ENCODE assay signal across 26 mouse cellular contexts in genomic region chr13:112500466-112500865, GRCm38 (mm10). TPM values are rescaled to one million over a fixed set of nuclear protein-coding genes. Genes with fewer than 3 reads are reported as not detected.
A peak's percentile ranks its signal among the peaks of the same experiment; 100 is the strongest.
DNase-seq lines count a peak whose midpoint lies in the region; ATAC-seq and TF ChIP-seq lines count a peak whose summit lies in the region.
"Had no signal": no experiment of that assay in that cellular context is flagged by ENCODE, and none has a peak within 500 bp of the region (broad histone marks: within the 10 kb centered on the region; RNA-seq: fewer than 3 reads in every experiment).

No protein-coding gene starts in this region.

- H3K9ac ChIP-seq in stomach, embryonic 15.5 days = no peak overlapping the region
- no peak overlapping the region for H3K9ac ChIP-seq in stomach, postnatal 0 days (ENCODE audit: low read length)
- H3K9ac ChIP-seq: embryonic facial prominence, embryonic 13.5 days; forebrain, embryonic 12.5 days; forebrain, embryonic 15.5 days; heart, embryonic 13.5 days; hindbrain, embryonic 14.5 days had no signal

- 71% methylated on average over 9 of the region's 9 CpGs for WGBS in lung, adult 2 months
- WGBS in stomach, embryonic 15.5 days = 74% methylated on average over 9 of the region's 9 CpGs
- 55% methylated on average over 9 of the region's 9 CpGs for WGBS in stomach, postnatal 0 days

- TF ChIP-seq CTCF in lung, adult 2 months (IDR thresholded peaks at IDR 0.05; ENCODE audit: insufficient read depth, low read length) = no peak
- no peak for TF ChIP-seq CTCF in stomach, postnatal 0 days (IDR thresholded peaks at IDR 0.05; ENCODE audit: low read depth)

- DNase-seq in lung, adult 18-20 months = peak; percentile 20 to 31
- no peak for DNase-seq in lung, postnatal 10 days
- DNase-seq in lung, postnatal 36 days = peak; percentile 24
- DNase-seq in lung, adult 2 months = no peak
- DNase-seq in stomach, postnatal 0 days (ENCODE audit: low spot score) = peak; percentile 58
- DNase-seq in right cerebral cortex, adult 18-20 months = no peak
- DNase-seq: adrenal gland, adult 2 months; adrenal gland, postnatal 14 days; cerebellum, adult 11 months; cerebellum, adult 2 months; cerebellum, adult 9-11 months; cerebellum, postnatal 25 days; gastrocnemius, postnatal 36 days; heart, adult 2 months; heart, postnatal 14 days; heart, postnatal 4 days had no signal

- no peak overlapping the region for H3K4me2 ChIP-seq in stomach, embryonic 15.5 days
- H3K4me2 ChIP-seq in stomach, postnatal 0 days (replicated peaks; ENCODE audit: low read depth) = no peak overlapping the region
- H3K4me2 ChIP-seq: embryonic facial prominence, embryonic 13.5 days; forebrain, embryonic 12.5 days; forebrain, embryonic 15.5 days; heart, embryonic 13.5 days; hindbrain, embryonic 14.5 days had no signal

- no peak overlapping the region for H3K4me3 ChIP-seq in lung, adult 2 months (replicated peaks; ENCODE audit: extremely low read depth, low read depth, low read length)
- H3K4me3 ChIP-seq in stomach, embryonic 15.5 days (replicated peaks) = no peak overlapping the region
- H3K4me3 ChIP-seq in stomach, postnatal 0 days (ENCODE audit: low read depth, low read length) = no peak overlapping the region
- H3K4me3 ChIP-seq: embryonic facial prominence, embryonic 10.5 days; embryonic facial prominence, embryonic 13.5 days; erythroblast, embryonic 14.5 days; forebrain, embryonic 12.5 days; forebrain, embryonic 15.5 days; heart, adult 2 months; heart, embryonic 10.5 days; heart, embryonic 13.5 days had no signal

- H3K9me3 ChIP-seq in stomach, embryonic 15.5 days = no peaks in the 10 kb centered on the region
- H3K9me3 ChIP-seq in stomach, postnatal 0 days (ENCODE audit: control insufficient read depth, low read length) = no peaks in the 10 kb centered on the region
- H3K9me3 ChIP-seq: embryonic facial prominence, embryonic 10.5 days; embryonic facial prominence, embryonic 13.5 days; forebrain, embryonic 12.5 days; forebrain, embryonic 15.5 days; heart, embryonic 10.5 days; heart, embryonic 13.5 days had no signal

- ATAC-seq in stomach, embryonic 15.5 days (ENCODE audit: insufficient read depth, low FRiP score, low read depth) = peak; percentile 66; the same call in 1 of the 2 replicates
- peak; percentile 86 for ATAC-seq in stomach, postnatal 0 days (ENCODE audit: low FRiP score, low TSS enrichment)
- ATAC-seq: CD4-positive, CD25-positive, alpha-beta regulatory T cell, adult 4 months; forebrain, embryonic 15.5 days had no signal

- no peak for TF ChIP-seq POLR2A in lung, adult 2 months (IDR thresholded peaks at IDR 0.05; ENCODE audit: borderline replicate concordance, extremely low read depth, low read depth, low read length)

- H3K4me1 ChIP-seq in lung, adult 2 months (ENCODE audit: control insufficient read depth, insufficient read depth, low read length) = no peaks in the 10 kb centered on the region
- no peaks in the 10 kb centered on the region for H3K4me1 ChIP-seq in stomach, embryonic 15.5 days
- no peaks in the 10 kb centered on the region for H3K4me1 ChIP-seq in stomach, postnatal 0 days (replicated peaks; ENCODE audit: control insufficient read depth, insufficient read depth)
- H3K4me1 ChIP-seq: embryonic facial prominence, embryonic 10.5 days; embryonic facial prominence, embryonic 13.5 days; forebrain, embryonic 12.5 days; forebrain, embryonic 15.5 days; heart, embryonic 10.5 days; heart, embryonic 13.5 days had no signal

- H3K36me3 ChIP-seq in stomach, embryonic 15.5 days = peaks cover 40% of the 10 kb centered on the region
- peaks cover 46% of the 10 kb centered on the region for H3K36me3 ChIP-seq in stomach, postnatal 0 days (ENCODE audit: control insufficient read depth, insufficient read depth, low read length)

- H3K27me3 ChIP-seq in stomach, embryonic 15.5 days (replicated peaks) = no peaks in the 10 kb centered on the region
- no peaks in the 10 kb centered on the region for H3K27me3 ChIP-seq in stomach, postnatal 0 days (ENCODE audit: control insufficient read depth, insufficient read depth, low read length)
- H3K27me3 ChIP-seq: embryonic facial prominence, embryonic 13.5 days; forebrain, embryonic 12.5 days; forebrain, embryonic 15.5 days; heart, embryonic 13.5 days had no signal

- no peak for TF ChIP-seq EP300 in stomach, postnatal 0 days (optimal IDR thresholded peaks at IDR 0.05)

- no peak overlapping the region for H3K27ac ChIP-seq in stomach, embryonic 15.5 days
- peak overlapping the region; percentile 49; the same call in 1 of the 2 replicates for H3K27ac ChIP-seq in stomach, postnatal 0 days (replicated peaks)
- H3K27ac ChIP-seq: embryonic facial prominence, embryonic 10.5 days; forebrain, embryonic 12.5 days; forebrain, embryonic 15.5 days; heart, adult 2 months; heart, embryonic 10.5 days; heart, embryonic 13.5 days; hindbrain, embryonic 14.5 days had no signal

RNA-seq across cellular contexts. Expression of gene Il6st, which starts 36.6 kb away (rescaled TPM):
- polyA plus RNA-seq in lung, adult 2 months (2012; rRNA removed) = 45.4 and 60.5 TPM in 2 replicates
- 37.4 and 39.0 TPM in 2 replicates for polyA plus RNA-seq in stomach, embryonic 15.5 days (2015; fragmentation: Nextera tagmentation; extraction: Ambion mirVana)
- 22.2 and 25.8 TPM in 2 replicates for polyA plus RNA-seq in stomach, postnatal 0 days (2015; fragmentation: Nextera tagmentation; extraction: Ambion mirVana)

Comparison
In these comparisons a context has a peak if more than half of its experiments do, and no peak if none do; other contexts are left out.
1. DNase-seq: peak in lung, adult 18-20 months (2 of 2), lung, postnatal 36 days (single experiment) and stomach, postnatal 0 days (single experiment); none in lung, postnatal 10 days (single experiment), lung, adult 2 months (single experiment) and right cerebral cortex, adult 18-20 months (single experiment).